Mouse (Mus musculus) heart, embryonic 16.5 days (tissue): ENCODE measurements at regions not wholly inside any gene's neighbourhood (a gene's known extent, or its start where the extent isn't known, plus 50 kb on each side); places are given as distances from the start of the nearest gene placed in this dataset.
A peak's percentile ranks its signal among the peaks of the same experiment; 100 is the strongest.

Experiments used
- ATAC-seq: fragments of 200-750 bp; cut with Nextera tagmentation; replicated peaks from 2 replicates; pipeline ENCODE4 v1.8.0; 2017; ENCODE audit warnings: moderate number of reproducible peaks; ENCODE audit not compliant: insufficient read depth, low FRiP score; ENCODE audit errors: extremely low read depth
- H3K27ac ChIP-seq: fragments of 300-500 bp; sonication (generic); 2 replicates; pipeline ENCODE4 v1.5.1; 2014; ENCODE audit warnings: mild to moderate bottlenecking, low read length, control low read depth, moderate library complexity
- H3K27me3 ChIP-seq: fragments of 300-500 bp; sonication (generic); 2 replicates; pipeline ENCODE4 v1.6.1; 2014; ENCODE audit warnings: low read length, mixed read lengths; ENCODE audit not compliant: control insufficient read depth, insufficient read depth
- H3K36me3 ChIP-seq: fragments of 300-500 bp; sonication (generic); 2 replicates; pipeline ENCODE4 v1.6.1; 2014; ENCODE audit not compliant: control insufficient read depth, insufficient read depth
- H3K4me1 ChIP-seq: fragments of 300-500 bp; sonication (generic); 2 replicates; pipeline ENCODE4 v1.6.1; 2014; ENCODE audit warnings: low read length, mixed read lengths; ENCODE audit not compliant: control insufficient read depth, insufficient read depth
- H3K4me2 ChIP-seq: fragments of 300-500 bp; sonication (generic); 2 replicates; pipeline ENCODE4 v1.6.1; 2014; ENCODE audit warnings: low read depth, mild to moderate bottlenecking, control low read depth, low read length
- H3K4me3 ChIP-seq: fragments of 300-500 bp; sonication (generic); 2 replicates; pipeline ENCODE4 v1.5.1; 2014; ENCODE audit warnings: mild to moderate bottlenecking, control low read depth, low read length
- H3K9ac ChIP-seq: fragments of 300-500 bp; sonication (generic); 2 replicates; pipeline ENCODE4 v1.6.1; 2014; ENCODE audit warnings: low read length, control low read depth
- H3K9me3 ChIP-seq: fragments of 300-500 bp; sonication (generic); replicated peaks from 2 replicates; pipeline ENCODE4 v1.6.1; 2016; ENCODE audit warnings: low read length; ENCODE audit not compliant: control insufficient read depth
- WGBS: fragments of 180-500 bp; shearing (Covaris S2); extraction: QIAGEN DNeasy Blood & Tissue Kit; methylation state at CpG from one replicate; pipeline ENCODE4 v1.1.7; 2014; 5-methylcytosine and 5-hydroxymethylcytosine counted together

DNA sequence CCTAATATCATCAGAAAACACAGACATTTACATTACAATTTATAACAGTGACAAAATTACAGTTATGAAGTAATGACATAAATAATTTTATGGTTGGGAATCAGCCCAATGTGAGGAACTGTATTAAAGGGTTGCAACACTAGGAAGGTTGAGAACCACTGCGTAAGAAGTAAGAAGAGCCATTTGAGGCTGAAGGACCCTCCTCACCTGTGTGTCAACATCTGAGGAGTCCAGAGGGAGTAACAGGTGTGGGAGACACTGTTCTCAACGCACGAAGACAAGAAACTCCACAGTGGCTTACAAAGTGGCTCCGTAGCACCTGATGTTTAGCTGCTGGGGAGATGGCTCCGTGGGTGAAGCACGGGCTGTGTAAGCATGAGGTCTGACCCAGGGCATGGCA lies 88.5 kb upstream of the Ercc6l2 start:
- Histone ChIP-seq H3K27ac (no peak overlapping the region), H3K4me1 (peaks cover 11% of the 10 kb centered on the region), H3K4me2 (no peak overlapping the region), H3K9ac (no peak overlapping the region), H3K4me3 (no peak overlapping the region), H3K9me3 (no peaks in the 10 kb centered on the region), H3K36me3 (no peaks in the 10 kb centered on the region), H3K27me3 (no peaks in the 10 kb centered on the region)
- no peak for ATAC-seq
- WGBS: 83% methylated on average over 6 of the region's 6 CpGs

DNA sequence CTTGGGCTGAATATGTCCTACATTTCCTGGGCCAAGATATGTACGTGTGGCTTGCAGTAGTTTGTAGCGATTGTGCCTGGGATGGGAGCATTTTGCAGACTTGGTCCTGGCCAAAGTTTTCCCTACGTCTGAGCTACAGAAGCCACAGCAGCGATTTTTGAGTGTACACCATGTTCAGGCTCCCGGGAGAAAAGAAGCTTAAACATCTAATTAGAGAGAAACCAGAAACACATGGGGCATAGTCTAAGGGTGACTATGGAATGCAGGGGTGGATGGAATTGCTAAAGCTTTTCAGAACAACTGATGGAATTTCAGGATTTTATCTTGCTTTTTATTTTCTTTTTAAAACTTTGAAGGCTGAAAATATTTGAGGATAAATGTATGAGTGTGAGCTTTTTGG lies 79.3 kb upstream of the Ercc6l2 start:
- ATAC-seq: no peak
- H3K36me3 ChIP-seq: no peaks in the 10 kb centered on the region
- no peaks in the 10 kb centered on the region for H3K4me1 ChIP-seq
- H3K27me3 ChIP-seq: no peaks in the 10 kb centered on the region
- H3K4me2 ChIP-seq: no peak overlapping the region
- H3K9me3 ChIP-seq: peaks cover 3% of the 10 kb centered on the region
- H3K9ac ChIP-seq: no peak overlapping the region
- WGBS: 80% methylated on average over 5 of the region's 5 CpGs
- no peak overlapping the region for H3K4me3 ChIP-seq
- no peak overlapping the region for H3K27ac ChIP-seq

DNA sequence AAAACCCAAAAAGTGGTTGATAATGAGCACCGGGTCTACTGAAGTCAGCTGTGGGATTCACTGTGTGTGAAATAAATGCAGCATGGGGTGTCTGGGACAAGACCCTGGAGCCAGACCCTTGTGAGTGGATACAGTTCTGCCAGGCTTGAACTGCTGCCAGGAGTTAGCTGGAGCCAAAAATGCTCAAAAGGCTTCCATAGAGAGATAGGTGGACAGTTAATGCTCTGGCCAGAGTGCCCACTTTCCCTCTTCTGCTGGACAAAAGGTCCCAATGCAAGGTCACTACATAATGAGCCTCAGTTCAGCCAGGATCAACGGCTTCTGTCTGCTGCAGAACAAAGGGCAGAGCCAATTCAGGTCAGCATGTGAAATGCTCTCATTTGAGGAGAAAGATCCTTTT lies 73.2 kb upstream of the Ercc6l2 start:
- no peak overlapping the region for H3K4me3 ChIP-seq
- H3K27me3 ChIP-seq: no peaks in the 10 kb centered on the region
- H3K9ac ChIP-seq: no peak overlapping the region
- H3K9me3 ChIP-seq: no peaks in the 10 kb centered on the region
- peaks cover 2% of the 10 kb centered on the region for H3K4me1 ChIP-seq
- H3K27ac ChIP-seq: no peak overlapping the region
- WGBS: 54% methylated on average over 2 of the region's 2 CpGs
- no peak for ATAC-seq
- H3K36me3 ChIP-seq: no peaks in the 10 kb centered on the region
- no peak overlapping the region for H3K4me2 ChIP-seq

DNA sequence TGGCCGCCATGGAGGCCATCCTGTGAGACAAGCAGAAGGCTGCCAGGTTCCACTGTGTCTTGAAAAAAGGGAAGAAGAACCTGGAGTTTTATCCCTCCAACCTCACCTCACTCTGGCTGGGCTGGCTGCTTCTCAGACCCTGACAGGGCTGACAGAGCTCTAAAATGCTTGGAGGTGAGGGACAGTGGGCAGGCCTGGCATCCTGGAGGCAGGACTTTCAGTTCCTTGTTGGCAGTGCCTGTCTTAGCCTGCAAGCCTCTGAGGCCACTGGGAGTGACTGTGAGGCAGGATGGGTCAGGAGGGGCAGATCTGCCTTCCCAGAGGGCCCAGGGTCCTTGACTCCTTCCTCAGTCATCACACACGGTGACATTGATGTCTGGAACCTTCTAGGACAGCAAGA lies 66.3 kb upstream of the Ercc6l2 start:
- no peak overlapping the region for H3K4me2 ChIP-seq
- no peaks in the 10 kb centered on the region for H3K4me1 ChIP-seq
- 78% methylated on average over 2 of the region's 2 CpGs for WGBS
- no peak overlapping the region for H3K27ac ChIP-seq
- H3K27me3 ChIP-seq: no peaks in the 10 kb centered on the region
- H3K4me3 ChIP-seq: no peak overlapping the region
- H3K36me3 ChIP-seq: no peaks in the 10 kb centered on the region
- no peak for ATAC-seq
- H3K9ac ChIP-seq: no peak overlapping the region
- peaks cover 2% of the 10 kb centered on the region; the same call in 1 of the 2 replicates for H3K9me3 ChIP-seq

DNA sequence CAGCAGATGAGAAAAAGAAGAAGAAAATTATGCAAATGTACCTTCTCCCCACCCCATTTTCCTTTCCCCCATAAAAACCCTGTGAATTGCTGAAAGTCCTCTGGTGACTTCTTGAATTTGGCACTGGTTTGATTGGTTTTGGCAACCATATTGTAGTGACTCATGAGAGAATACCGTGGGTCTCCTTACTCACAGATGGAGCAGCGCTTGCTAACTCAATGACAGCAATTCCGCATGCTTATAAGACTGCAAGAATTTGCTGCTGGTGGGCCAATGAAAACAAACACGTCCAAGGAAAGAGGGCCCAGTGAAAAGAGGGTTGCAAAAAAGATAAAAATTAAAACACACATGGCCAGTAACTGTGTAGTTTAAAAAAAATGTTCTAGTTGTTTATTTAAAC lies 65.0 kb upstream of the Ercc6l2 start:
- Histone ChIP-seq H3K4me3 (no peak overlapping the region), H3K9ac (no peak overlapping the region), H3K4me2 (no peak overlapping the region), H3K9me3 (peaks cover 2% of the 10 kb centered on the region; the same call in 1 of the 2 replicates), H3K27me3 (no peaks in the 10 kb centered on the region), H3K4me1 (no peaks in the 10 kb centered on the region), H3K36me3 (no peaks in the 10 kb centered on the region), H3K27ac (0 out of 2 replicates have a peak overlapping the region, but pooled peaks have one; percentile 43)
- 0 out of 2 replicates have a peak, but pooled peaks have one; percentile 37 for ATAC-seq
- WGBS: 47% methylated on average over 4 of the region's 4 CpGs

DNA sequence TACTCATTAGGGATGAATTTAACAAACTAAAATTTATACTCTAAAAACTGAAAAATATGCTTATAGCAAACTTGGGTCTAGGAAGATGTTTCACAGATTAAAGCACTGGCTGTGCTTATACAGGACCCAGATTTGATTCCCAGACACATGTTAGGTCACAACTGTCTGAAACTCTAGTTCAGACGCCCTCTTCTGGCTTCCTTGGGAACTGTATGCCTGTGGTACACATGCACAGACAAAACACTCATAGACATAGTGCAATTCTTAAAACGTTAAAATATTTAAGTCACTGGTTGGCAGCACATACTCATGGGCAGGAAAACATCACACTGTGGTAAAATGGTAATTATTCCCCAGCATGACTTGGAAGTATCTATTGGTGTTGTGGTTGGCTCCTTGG lies 63.8 kb upstream of the Ercc6l2 start:
- no peak overlapping the region for H3K9ac ChIP-seq
- ATAC-seq: no peak
- H3K36me3 ChIP-seq: no peaks in the 10 kb centered on the region
- peaks cover 2% of the 10 kb centered on the region; the same call in 1 of the 2 replicates for H3K9me3 ChIP-seq
- no peak overlapping the region for H3K27ac ChIP-seq
- H3K27me3 ChIP-seq: no peaks in the 10 kb centered on the region
- no peak overlapping the region for H3K4me2 ChIP-seq
- no peaks in the 10 kb centered on the region for H3K4me1 ChIP-seq
- H3K4me3 ChIP-seq: no peak overlapping the region
- WGBS: 54% methylated on average over 2 of the region's 2 CpGs

DNA sequence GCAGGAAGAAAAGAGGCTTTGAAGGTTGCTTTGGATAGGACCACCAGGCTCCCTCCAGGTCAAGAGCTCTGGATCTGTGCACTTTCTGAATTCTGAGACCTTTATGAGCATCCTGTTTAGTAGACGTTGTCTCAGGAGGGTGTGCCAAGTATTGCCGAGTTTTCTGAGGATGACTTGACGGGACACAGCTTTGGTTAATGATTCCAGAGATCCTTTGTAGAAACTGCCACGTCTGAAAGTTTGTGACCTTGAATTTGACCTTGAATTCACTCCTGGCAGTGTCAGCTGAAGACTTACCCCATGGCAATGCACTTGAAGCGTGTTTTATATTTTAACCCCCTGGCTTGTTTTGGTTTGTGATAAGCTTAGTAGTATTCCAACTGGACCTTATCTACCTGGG lies 58.0 kb upstream of the Ercc6l2 start:
- H3K9me3 ChIP-seq: peaks cover under 1% of the 10 kb centered on the region
- H3K27me3 ChIP-seq: no peaks in the 10 kb centered on the region
- H3K4me3 ChIP-seq: no peak overlapping the region
- no peaks in the 10 kb centered on the region for H3K36me3 ChIP-seq
- no peak overlapping the region for H3K9ac ChIP-seq
- H3K27ac ChIP-seq: no peak overlapping the region
- 63% methylated on average over 5 of the region's 5 CpGs for WGBS
- H3K4me1 ChIP-seq: no peaks in the 10 kb centered on the region
- no peak for ATAC-seq
- no peak overlapping the region for H3K4me2 ChIP-seq

DNA sequence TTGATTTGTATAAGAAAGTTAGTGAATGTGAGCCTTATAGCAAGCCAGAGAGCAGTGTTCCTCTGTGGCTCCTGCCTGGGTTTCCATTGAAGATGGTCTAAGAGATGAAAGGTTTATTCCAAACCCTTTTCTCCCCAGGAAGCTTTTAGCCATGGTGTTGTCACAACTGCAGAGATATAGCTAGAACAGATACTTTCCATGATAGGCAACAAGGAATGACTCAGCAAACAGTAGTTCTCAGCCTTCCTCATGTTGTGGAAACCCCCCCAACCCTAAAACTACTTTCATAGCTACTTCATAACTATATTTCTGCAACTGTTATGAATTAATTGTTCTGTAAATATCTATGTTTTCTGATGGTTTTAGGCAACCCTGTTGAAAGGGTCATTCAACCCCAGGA lies 53.5 kb upstream of the Ercc6l2 start:
- no peaks in the 10 kb centered on the region; the same call in 1 of the 2 replicates for H3K9me3 ChIP-seq
- H3K9ac ChIP-seq: no peak overlapping the region
- H3K27ac ChIP-seq: no peak overlapping the region
- H3K4me3 ChIP-seq: no peak overlapping the region
- no peaks in the 10 kb centered on the region for H3K36me3 ChIP-seq
- no peak overlapping the region for H3K4me2 ChIP-seq
- H3K27me3 ChIP-seq: no peaks in the 10 kb centered on the region
- no peaks in the 10 kb centered on the region for H3K4me1 ChIP-seq
- ATAC-seq: no peak
